Mouse (Mus musculus) MEL (cell line): Measurements from ENCODE around the gene Kif1bp. TPM values are rescaled to one million over a fixed set of nuclear protein-coding genes. Genes with fewer than 3 reads are reported as not detected.

Source experiments
- DNase-seq: peaks from one replicate; pipeline ENCODE4 v3.0.0; 2011; ENCODE audit warnings: low read depth, low spot score
- H3K27ac ChIP-seq: 2 replicates; pipeline ENCODE4 v1.5.1; 2012; ENCODE audit warnings: low read depth, mild to moderate bottlenecking, control low read depth, low read length, moderate library complexity; ENCODE audit not compliant: control insufficient read depth
- H3K27me3 ChIP-seq, 2 experiments: fragments of 150-350 bp in 1 of 2; sonication (generic) in 1 of 2; 2 replicates each; pipeline ENCODE4 v1.6.1; 2012; ENCODE audit warnings: low read length in 2 of 2, mild to moderate bottlenecking in 2 of 2, improper control_type of control experiment in 1 of 2, moderate library complexity in 1 of 2; ENCODE audit not compliant: insufficient read depth in 2 of 2, control insufficient read depth in 1 of 2
- H3K36me3 ChIP-seq, 2 experiments: 2 replicates each; pipeline ENCODE4 v1.6.1; 2012 to 2014; ENCODE audit warnings: low read length in 2 of 2, improper control_type of control experiment in 1 of 2, inconsistent platforms in 1 of 2, mild to moderate bottlenecking in 1 of 2; ENCODE audit not compliant: insufficient read depth in 2 of 2, control insufficient read depth in 1 of 2
- H3K4me1 ChIP-seq, 2 experiments: fragments of 150-350 bp in 1 of 2; sonication (generic) in 1 of 2; 2 replicates each; pipeline ENCODE4 v1.6.1; 2012; ENCODE audit warnings: low read length in 2 of 2, improper control_type of control experiment in 1 of 2, mild to moderate bottlenecking in 1 of 2; ENCODE audit not compliant: insufficient read depth in 2 of 2, control insufficient read depth in 1 of 2
- H3K4me3 ChIP-seq, 2 experiments: fragments of 150-350 bp in 1 of 2; sonication (generic) in 1 of 2; 2 replicates each; pipeline ENCODE4 v1.5.1; 2012; ENCODE audit warnings: low read depth in 2 of 2, low read length in 2 of 2, mild to moderate bottlenecking in 2 of 2, moderate library complexity in 2 of 2, control low read depth in 1 of 2, improper control_type of control experiment in 1 of 2; ENCODE audit not compliant: control insufficient read depth in 1 of 2, insufficient read depth in 1 of 2
- H3K79me2 ChIP-seq: 2 replicates; pipeline ENCODE4 v1.6.1; 2012; ENCODE audit warnings: mild to moderate bottlenecking, low read length, moderate library complexity; ENCODE audit not compliant: control insufficient read depth, poor library complexity, insufficient read depth
- H3K9ac ChIP-seq: 2 replicates; pipeline ENCODE4 v1.6.1; 2012; ENCODE audit warnings: low read depth, mild to moderate bottlenecking, control low read depth, low read length, moderate library complexity; ENCODE audit not compliant: control insufficient read depth, poor library complexity, severe bottlenecking
- H3K9me3 ChIP-seq: fragments of 150-350 bp; sonication (generic); replicated peaks from 2 replicates; pipeline ENCODE4 v1.6.1; 2012; ENCODE audit warnings: mild to moderate bottlenecking, low read length, improper control_type of control experiment, moderate library complexity; ENCODE audit not compliant: insufficient read depth
- BHLHE40 ChIP-seq: IDR thresholded peaks from 2 replicates; pipeline ENCODE4 v1.6.1; 2012; ENCODE audit warnings: low read depth, mild to moderate bottlenecking, inconsistent platforms, low read length, improper control_type of control experiment, borderline replicate concordance
- CHD1 ChIP-seq: IDR thresholded peaks from 2 replicates; pipeline ENCODE4 v1.6.1; 2012; ENCODE audit warnings: low read depth, mild to moderate bottlenecking, inconsistent platforms, low read length, improper control_type of control experiment
- CTCF ChIP-seq, 3 experiments: IDR thresholded peaks in 2 of 3; conservative IDR thresholded peaks in 1 of 3; 2 replicates each; pipeline ENCODE4 v1.5.1; 2011 to 2012; ENCODE audit warnings: low read length in 3 of 3, low read depth in 2 of 3, mild to moderate bottlenecking in 2 of 3, improper control_type of control experiment in 1 of 3, inconsistent platforms in 1 of 3, mixed read lengths in 1 of 3, moderate library complexity in 1 of 3; ENCODE audit not compliant: control insufficient read depth in 1 of 3, insufficient read depth in 1 of 3, poor library complexity in 1 of 3, severe bottlenecking in 1 of 3
- E2F4 ChIP-seq: IDR thresholded peaks from 2 replicates; pipeline ENCODE4 v1.6.1; 2011; ENCODE audit warnings: low read depth, low read length, improper control_type of control experiment, borderline replicate concordance
- ELF1 ChIP-seq: IDR thresholded peaks from 2 replicates; pipeline ENCODE4 v1.6.1; 2014; ENCODE audit warnings: low read depth, mild to moderate bottlenecking, inconsistent platforms, low read length, improper control_type of control experiment, moderate library complexity
- EP300 ChIP-seq, 2 experiments: IDR thresholded peaks; 2 replicates each; pipeline ENCODE4 v1.6.1; 2011; ENCODE audit warnings: improper control_type of control experiment in 2 of 2, low read length in 2 of 2, low read depth in 1 of 2, mild to moderate bottlenecking in 1 of 2
- ETS1 ChIP-seq: IDR thresholded peaks from 2 replicates; pipeline ENCODE4 v1.6.1; 2012; ENCODE audit warnings: low read depth, mild to moderate bottlenecking, inconsistent platforms, low read length, improper control_type of control experiment, moderate library complexity
- GATA1 ChIP-seq: IDR thresholded peaks from 2 replicates; pipeline ENCODE4 v1.6.1; 2011; ENCODE audit warnings: low read depth, low read length, improper control_type of control experiment
- HCFC1 ChIP-seq: IDR thresholded peaks from 2 replicates; pipeline ENCODE4 v1.6.1; 2012; ENCODE audit warnings: low read depth, mild to moderate bottlenecking, inconsistent platforms, low read length, improper control_type of control experiment, moderate library complexity
- JUND ChIP-seq: IDR thresholded peaks from 2 replicates; pipeline ENCODE4 v1.6.1; 2011; ENCODE audit warnings: low read depth, mild to moderate bottlenecking, improper control_type of control experiment, low read length
- KAT2A ChIP-seq: conservative IDR thresholded peaks from 2 replicates; pipeline ENCODE4 v1.6.1; 2012; ENCODE audit warnings: low read depth, low read length, improper control_type of control experiment, inconsistent platforms
- MAX ChIP-seq: IDR thresholded peaks from 2 replicates; pipeline ENCODE4 v1.6.1; 2011; ENCODE audit warnings: low read length, improper control_type of control experiment
- MAZ ChIP-seq: IDR thresholded peaks from 2 replicates; pipeline ENCODE4 v1.6.1; 2012; ENCODE audit warnings: low read depth, mild to moderate bottlenecking, inconsistent platforms, low read length, improper control_type of control experiment
- MXI1 ChIP-seq: IDR thresholded peaks from 2 replicates; pipeline ENCODE4 v1.6.1; 2011; ENCODE audit warnings: mild to moderate bottlenecking, low read depth, low read length, improper control_type of control experiment
- MYB ChIP-seq: IDR thresholded peaks from 2 replicates; pipeline ENCODE4 v1.6.1; 2011; ENCODE audit warnings: mild to moderate bottlenecking, low read depth, low read length, improper control_type of control experiment
- NRF1 ChIP-seq: IDR thresholded peaks from 2 replicates; pipeline ENCODE4 v1.6.1; 2014; ENCODE audit warnings: low read depth, mild to moderate bottlenecking, inconsistent platforms, low read length, improper control_type of control experiment, moderate library complexity; ENCODE audit not compliant: poor library complexity, insufficient read depth, severe bottlenecking
- POLR2A ChIP-seq, 2 experiments: IDR thresholded peaks; 2 replicates each; pipeline ENCODE4 v1.6.1; 2011 to 2012; ENCODE audit warnings: low read length in 2 of 2, mild to moderate bottlenecking in 2 of 2, control low read depth in 1 of 2, improper control_type of control experiment in 1 of 2, low read depth in 1 of 2, moderate library complexity in 1 of 2; ENCODE audit not compliant: control insufficient read depth in 1 of 2, insufficient read depth in 1 of 2, poor library complexity in 1 of 2
- POLR2AphosphoS2 ChIP-seq: IDR thresholded peaks from 2 replicates; pipeline ENCODE4 v1.6.1; 2011; ENCODE audit warnings: low read length, improper control_type of control experiment
- RAD21 ChIP-seq: IDR thresholded peaks from 2 replicates; pipeline ENCODE4 v1.6.1; 2011; ENCODE audit warnings: mild to moderate bottlenecking, low read depth, low read length, improper control_type of control experiment
- RCOR1 ChIP-seq: IDR thresholded peaks from 2 replicates; pipeline ENCODE4 v1.6.1; 2012; ENCODE audit warnings: low read depth, mild to moderate bottlenecking, inconsistent platforms, low read length, improper control_type of control experiment
- SIN3A ChIP-seq: IDR thresholded peaks from 2 replicates; pipeline ENCODE4 v1.6.1; 2012; ENCODE audit warnings: low read length, improper control_type of control experiment, inconsistent platforms
- SMC3 ChIP-seq: IDR thresholded peaks from 2 replicates; pipeline ENCODE4 v1.6.1; 2011; ENCODE audit warnings: low read depth, low read length, improper control_type of control experiment
- TAL1 ChIP-seq: IDR thresholded peaks from 2 replicates; pipeline ENCODE4 v1.6.1; 2012; ENCODE audit warnings: mild to moderate bottlenecking, inconsistent platforms, low read length, moderate library complexity, mixed read lengths
- TBP ChIP-seq: IDR thresholded peaks from 2 replicates; pipeline ENCODE4 v1.8.0; 2011; ENCODE audit warnings: low read depth, low read length, improper control_type of control experiment
- TCF12 ChIP-seq: IDR thresholded peaks from 2 replicates; pipeline ENCODE4 v1.6.1; 2014; ENCODE audit warnings: low read depth, mild to moderate bottlenecking, inconsistent platforms, low read length, improper control_type of control experiment, moderate library complexity
- UBTF ChIP-seq: IDR thresholded peaks from 2 replicates; pipeline ENCODE4 v1.6.1; 2012; ENCODE audit warnings: low read depth, mild to moderate bottlenecking, inconsistent platforms, low read length, improper control_type of control experiment, moderate library complexity, borderline replicate concordance; ENCODE audit not compliant: insufficient read depth
- ZC3H11A ChIP-seq: IDR thresholded peaks from 2 replicates; pipeline ENCODE4 v1.6.1; 2012; ENCODE audit warnings: low read depth, mild to moderate bottlenecking, inconsistent platforms, low read length, improper control_type of control experiment
- ZKSCAN1 ChIP-seq: IDR thresholded peaks from 2 replicates; pipeline ENCODE4 v1.6.1; 2012; ENCODE audit warnings: low read depth, mild to moderate bottlenecking, inconsistent platforms, low read length, improper control_type of control experiment, moderate library complexity
- ZMIZ1 ChIP-seq: IDR thresholded peaks from 2 replicates; pipeline ENCODE4 v1.6.1; 2012; ENCODE audit warnings: low read depth, mild to moderate bottlenecking, inconsistent platforms, low read length, improper control_type of control experiment, moderate library complexity
- ZNF384 ChIP-seq: IDR thresholded peaks from 2 replicates; pipeline ENCODE4 v1.6.1; 2012; ENCODE audit warnings: low read depth, mild to moderate bottlenecking, inconsistent platforms, low read length, improper control_type of control experiment
- polyA plus RNA-seq, 2 experiments: library from polyadenylated mRNA; stranded (reverse) in 1 of 2; unstranded in 1 of 2; fragments of >175 nt in 1 of 2; fragments of >200 nt in 1 of 2; gene quantifications; 2 replicates each; pipeline versions ENCODE4 v1.2.1 to v1.2.4; 2012; ENCODE audit warnings: low replicate concordance in 2 of 2, low read depth in 1 of 2; ENCODE audit not compliant: insufficient read length in 2 of 2, insufficient read depth in 1 of 2, missing spikeins in 1 of 2
- total RNA-seq: library from RNA; depleted of rRNA; stranded (reverse); fragments of 300-350 nt; gene quantifications from 2 replicates; pipeline ENCODE4 v1.2.3, GENCODE M21; 2012

The Kif1bp gene
- total and polyA plus RNA-seq, 3 experiments: 17.3 to 177 (median 24.7) TPM

DNA sequence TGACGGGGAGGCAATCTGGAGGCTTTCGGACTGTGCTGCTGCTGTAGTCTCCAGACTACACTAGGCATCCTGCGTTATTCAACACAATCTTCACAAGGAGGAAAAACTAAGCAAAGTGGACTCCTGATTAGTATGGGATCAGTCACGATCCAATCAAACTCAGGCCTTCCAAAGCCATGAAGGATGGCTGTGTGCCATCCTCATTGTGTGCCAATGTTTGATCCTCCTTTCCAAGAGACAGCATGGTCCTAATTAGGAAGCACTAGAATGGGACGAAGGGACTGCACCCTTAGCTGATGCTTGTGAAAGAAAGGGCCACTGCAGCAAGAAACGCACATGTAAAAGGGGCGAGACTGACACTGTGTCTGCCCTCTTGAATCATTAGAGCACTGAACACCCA is 14.2 kb upstream of the Kif1bp start:
- DNase-seq: no peak
- H3K4me1 ChIP-seq: peaks cover 3% of the 10 kb centered on the region in 2 experiments; a peak in 3 of 4 replicates
- H3K79me2 ChIP-seq: peaks cover 48% of the 10 kb centered on the region
- no peaks in the 10 kb centered on the region for H3K27me3 ChIP-seq
- no peaks in the 10 kb centered on the region for H3K9me3 ChIP-seq
- no peak overlapping the region for H3K9ac ChIP-seq
- 0 out of 4 replicates have a peak, but pooled peaks of 1 of the 2 experiments have one; percentile 13 for TF ChIP-seq POLR2A (IDR thresholded peaks at IDR 0.05; ENCODE audit: control insufficient read depth in 1 of 2, insufficient read depth in 1 of 2, low read depth in 1 of 2, low read length in 2 of 2, poor library complexity in 1 of 2)
- TF ChIP-seq ELF1: no peak
- H3K36me3 ChIP-seq: peaks cover 12 to 61% of the 10 kb centered on the region in 2 experiments
- H3K27ac ChIP-seq: no peak overlapping the region
- no peak overlapping the region for H3K4me3 ChIP-seq

DNA sequence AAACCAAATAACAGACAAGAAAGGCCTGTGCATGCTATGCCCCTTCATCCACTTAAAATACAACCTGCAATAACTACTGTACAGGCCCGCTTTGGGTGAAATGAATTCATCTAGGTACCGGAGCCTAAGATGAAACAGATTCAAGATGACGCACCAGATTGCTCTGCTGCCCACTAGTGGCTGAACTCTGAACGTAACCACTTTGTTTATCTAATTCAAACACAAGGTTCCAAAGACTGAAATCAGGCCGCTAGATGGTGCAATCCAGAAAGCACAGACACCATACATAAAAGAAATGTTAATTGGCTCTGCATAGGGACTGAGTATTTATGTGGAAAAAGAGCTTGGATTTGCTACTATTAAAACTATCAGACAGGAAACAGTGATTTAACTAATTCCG is 11.9 kb upstream of the Kif1bp start:
- no peak overlapping the region for H3K4me3 ChIP-seq
- peaks cover 33% of the 10 kb centered on the region; the same call in 1 of the 2 replicates for H3K79me2 ChIP-seq
- TF ChIP-seq TBP: no peak; the same call in 1 of the 2 replicates
- TF ChIP-seq SMC3: peak; percentile 81
- peak; percentile 65 for TF ChIP-seq ZNF384
- TF ChIP-seq BHLHE40: 0 out of 2 replicates have a peak, but pooled peaks have one; percentile 33
- no peak for TF ChIP-seq E2F4
- TF ChIP-seq TAL1: peak; percentile 73
- peak in 2 of 3 experiments; percentile 64 to 89 for TF ChIP-seq CTCF (IDR thresholded peaks at IDR 0.05 in 2 of 3, conservative IDR thresholded peaks at IDR 0.05 in 1 of 3; ENCODE audit: control insufficient read depth in 1 of 3, insufficient read depth in 1 of 3, low read depth in 2 of 3, low read length in 3 of 3, poor library complexity in 1 of 3, severe bottlenecking in 1 of 3)
- no peak for TF ChIP-seq POLR2A (IDR thresholded peaks at IDR 0.05; ENCODE audit: control insufficient read depth in 1 of 2, insufficient read depth in 1 of 2, low read depth in 1 of 2, low read length in 2 of 2, poor library complexity in 1 of 2)
- TF ChIP-seq ZMIZ1: no peak
- TF ChIP-seq GATA1: peak; percentile 76
- no peak for TF ChIP-seq CHD1
- peak; percentile 82; the same call in 1 of the 2 replicates for TF ChIP-seq MXI1
- no peak for TF ChIP-seq UBTF
- 0 out of 2 replicates have a peak, but pooled peaks have one; percentile 28 for TF ChIP-seq KAT2A
- TF ChIP-seq MYB: 0 out of 2 replicates have a peak, but pooled peaks have one; percentile 18
- TF ChIP-seq NRF1: no peak
- peak; percentile 82 for TF ChIP-seq RCOR1
- 0 out of 2 replicates have a peak, but pooled peaks have one; percentile 48 for TF ChIP-seq MAX
- TF ChIP-seq EP300 (IDR thresholded peaks at IDR 0.05; ENCODE audit: low read depth in 1 of 2, low read length in 2 of 2): peak; percentile 51 to 53; a peak in 2 of 4 replicates
- peak; percentile 83 for TF ChIP-seq SIN3A
- TF ChIP-seq HCFC1: peak; percentile 54; the same call in 1 of the 2 replicates
- peak; percentile 46 for TF ChIP-seq ZC3H11A
- TF ChIP-seq RAD21: peak; percentile 45
- peak; percentile 46; the same call in 1 of the 2 replicates for TF ChIP-seq MAZ
- peak; percentile 63 for TF ChIP-seq JUND
- 0 out of 2 replicates have a peak, but pooled peaks have one; percentile 25 for TF ChIP-seq ELF1
- TF ChIP-seq POLR2AphosphoS2: peak; percentile 26; the same call in 1 of the 2 replicates
- TF ChIP-seq ETS1: peak; percentile 41; the same call in 1 of the 2 replicates
- TF ChIP-seq TCF12: peak; percentile 75; the same call in 1 of the 2 replicates
- no peak for TF ChIP-seq ZKSCAN1
- H3K27ac ChIP-seq: no peak overlapping the region
- no peaks in the 10 kb centered on the region for H3K27me3 ChIP-seq
- H3K4me1 ChIP-seq: no peaks in the 10 kb centered on the region
- H3K36me3 ChIP-seq: peaks cover 5 to 61% of the 10 kb centered on the region in 2 experiments
- H3K9me3 ChIP-seq: no peaks in the 10 kb centered on the region
- H3K9ac ChIP-seq: no peak overlapping the region
- DNase-seq: peak; percentile 91
